Mouse (Mus musculus) midbrain, embryonic 16.5 days (tissue): ENCODE measurements at regions not wholly inside any gene's neighbourhood (a gene's known extent, or its start where the extent isn't known, plus 50 kb on each side); places are given as distances from the start of the nearest gene placed in this dataset.
A peak's percentile ranks its signal among the peaks of the same experiment; 100 is the strongest.
"Not testable (repeated sequence)": the region's sequence is repeated elsewhere in the genome, so short reads cannot be mapped to it uniquely, and the experiment has no call there.

Experiments
- ATAC-seq: fragments of 200-750 bp; cut with Nextera tagmentation; 2 replicates; pipeline ENCODE4 v1.8.0; 2017; ENCODE audit warnings: moderate TSS enrichment
- H3K27ac ChIP-seq: fragments of 300-500 bp; sonication (generic); 2 replicates; pipeline ENCODE4 v1.5.1; 2014; ENCODE audit warnings: mild to moderate bottlenecking, low read length, mixed read lengths
- H3K27me3 ChIP-seq: fragments of 300-500 bp; sonication (generic); 2 replicates; pipeline ENCODE4 v1.6.1; 2014; ENCODE audit warnings: low read depth, low read length, mixed read lengths; ENCODE audit not compliant: control insufficient read depth, insufficient read depth
- H3K36me3 ChIP-seq: fragments of 300-500 bp; sonication (generic); 2 replicates; pipeline ENCODE4 v1.6.1; 2014; ENCODE audit warnings: mild to moderate bottlenecking, low read length, moderate library complexity, mixed read lengths; ENCODE audit not compliant: control insufficient read depth, insufficient read depth
- H3K4me1 ChIP-seq: fragments of 300-500 bp; sonication (generic); 2 replicates; pipeline ENCODE4 v1.6.1; 2014; ENCODE audit warnings: mild to moderate bottlenecking, low read length, mixed read lengths; ENCODE audit not compliant: control insufficient read depth, insufficient read depth
- H3K4me2 ChIP-seq: fragments of 300-500 bp; sonication (generic); 2 replicates; pipeline ENCODE4 v1.6.1; 2014; ENCODE audit warnings: mild to moderate bottlenecking, low read length, mixed read lengths
- H3K4me3 ChIP-seq: fragments of 300-500 bp; sonication (generic); 2 replicates; pipeline ENCODE4 v1.5.1; 2014; ENCODE audit warnings: low read depth, mild to moderate bottlenecking, low read length, moderate library complexity, mixed read lengths
- H3K9ac ChIP-seq: fragments of 300-500 bp; sonication (generic); 2 replicates; pipeline ENCODE4 v1.6.1; 2014; ENCODE audit warnings: low read depth, low read length, mixed read lengths
- H3K9me3 ChIP-seq: fragments of 300-500 bp; sonication (generic); replicated peaks from 2 replicates; pipeline ENCODE4 v1.6.1; 2014; ENCODE audit warnings: mild to moderate bottlenecking, low read length, mixed read lengths; ENCODE audit not compliant: control insufficient read depth, poor library complexity, severe bottlenecking
- WGBS: fragments of 180-500 bp; shearing (Covaris S2); extraction: QIAGEN DNeasy Blood & Tissue Kit; methylation state at CpG from one replicate; pipeline ENCODE4 v1.1.7; 2014; 5-methylcytosine and 5-hydroxymethylcytosine counted together

- H3K27me3 ChIP-seq: no peaks in the 10 kb centered on the region
- H3K9ac ChIP-seq: no peak overlapping the region
- 37% methylated on average over 1 of the region's 1 CpGs for WGBS
- H3K36me3 ChIP-seq: no peaks in the 10 kb centered on the region
- no peak overlapping the region for H3K27ac ChIP-seq
- no peaks in the 10 kb centered on the region for H3K4me1 ChIP-seq
- peak; percentile 73; the same call in 1 of the 2 replicates for ATAC-seq
- no peaks in the 10 kb centered on the region for H3K9me3 ChIP-seq
- H3K4me3 ChIP-seq: no peak overlapping the region
- H3K4me2 ChIP-seq: no peak overlapping the region
These were observed 1914.7 kb downstream of the Efna5 start for GRCm38 (mm10) chr17:60966401-60966800.

DNA sequence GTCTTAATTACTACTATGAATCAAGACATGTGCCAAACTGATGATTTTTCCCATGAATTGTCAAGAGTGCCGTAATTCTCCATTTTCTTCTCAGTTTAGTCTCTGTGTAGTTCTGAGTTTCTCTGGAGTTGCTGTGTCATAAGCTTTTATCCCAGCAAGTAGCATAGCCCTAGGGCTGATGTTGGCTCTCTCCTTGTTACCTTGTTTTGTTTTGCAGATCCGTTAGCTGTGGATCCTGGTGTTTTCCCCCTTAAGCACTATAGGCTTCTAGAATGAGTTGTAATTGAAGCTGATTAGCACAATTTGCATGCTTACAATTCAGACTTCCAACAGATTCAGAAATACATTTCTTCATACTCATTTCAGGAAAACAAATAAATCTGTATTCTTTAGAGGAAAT lies 1915.5 kb downstream of the Efna5 start:
- ATAC-seq: no peak
- H3K4me3 ChIP-seq: no peak overlapping the region
- H3K27me3 ChIP-seq: no peaks in the 10 kb centered on the region
- 42% methylated on average over 2 of the region's 2 CpGs for WGBS
- H3K36me3 ChIP-seq: no peaks in the 10 kb centered on the region
- H3K9me3 ChIP-seq: no peaks in the 10 kb centered on the region
- no peak overlapping the region for H3K27ac ChIP-seq
- no peak overlapping the region for H3K9ac ChIP-seq
- H3K4me2 ChIP-seq: no peak overlapping the region
- H3K4me1 ChIP-seq: no peaks in the 10 kb centered on the region

GRCm38 (mm10) chr17:60951464-60951863 lies 1929.7 kb downstream of the Efna5 start:
- Histone ChIP-seq H3K27me3 (no peaks in the 10 kb centered on the region), H3K4me3 (no peak overlapping the region), H3K9me3 (no peaks in the 10 kb centered on the region), H3K36me3 (no peaks in the 10 kb centered on the region), H3K4me2 (no peak overlapping the region), H3K9ac (no peak overlapping the region), H3K4me1 (no peaks in the 10 kb centered on the region), H3K27ac (no peak overlapping the region)
- ATAC-seq: no peak
- 55% methylated on average over 1 of the region's 1 CpGs for WGBS

DNA sequence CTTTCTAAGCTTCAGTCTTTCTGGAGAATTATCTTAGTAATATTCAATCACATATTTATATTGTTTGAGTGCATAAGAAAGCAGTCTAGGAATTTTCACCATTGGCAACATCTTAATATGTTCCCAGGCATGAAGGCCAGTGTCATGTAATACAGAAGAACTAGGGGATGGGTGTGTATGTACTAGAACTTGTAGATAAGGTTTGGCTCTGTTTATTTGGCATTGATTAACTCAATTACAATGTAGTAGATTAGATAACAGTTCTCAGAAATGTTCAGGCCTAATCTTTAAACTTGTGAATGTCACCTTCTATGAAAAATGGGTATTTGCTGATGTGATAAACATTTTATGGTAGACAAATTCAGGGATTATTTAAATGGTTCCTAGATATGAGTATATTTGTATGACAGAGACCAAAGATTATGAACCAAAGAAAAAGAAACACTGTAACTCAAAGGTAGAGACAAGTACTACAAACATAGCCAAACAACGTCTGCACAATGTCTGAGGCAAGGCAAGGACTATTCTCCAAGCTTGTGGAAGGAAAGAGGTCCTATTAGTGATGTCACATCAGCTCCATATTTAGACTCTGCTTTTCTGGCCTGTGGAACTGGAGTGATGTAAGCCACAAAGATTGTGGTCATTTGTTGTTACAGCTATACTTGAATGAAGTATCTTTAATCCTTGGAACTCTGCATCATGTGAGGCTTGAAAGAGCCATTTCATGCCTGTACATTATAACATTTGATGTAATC lies 1924.8 kb upstream of the Nudt12 start:
- Histone ChIP-seq H3K27me3 (no peaks in the 10 kb centered on the region), H3K9me3 (no peaks in the 10 kb centered on the region), H3K36me3 (no peaks in the 10 kb centered on the region), H3K4me2 (no peak overlapping the region), H3K4me3 (no peak overlapping the region), H3K27ac (no peak overlapping the region), H3K9ac (no peak overlapping the region), H3K4me1 (no peaks in the 10 kb centered on the region)
- 82% methylated on average over 1 of the region's 1 CpGs for WGBS
- ATAC-seq: no peak

- ATAC-seq: no peak
- H3K9ac ChIP-seq: no peak overlapping the region
- no peaks in the 10 kb centered on the region for H3K27me3 ChIP-seq
- no peaks in the 10 kb centered on the region for H3K4me1 ChIP-seq
- H3K36me3 ChIP-seq: no peaks in the 10 kb centered on the region
- H3K9me3 ChIP-seq: no peaks in the 10 kb centered on the region
- H3K4me2 ChIP-seq: no peak overlapping the region
- H3K27ac ChIP-seq: no peak overlapping the region
- H3K4me3 ChIP-seq: no peak overlapping the region
These were observed 1921.1 kb upstream of the Nudt12 start for GRCm38 (mm10) chr17:60934223-60934622.

- no peak for ATAC-seq
- 89% methylated on average over 13 of the region's 13 CpGs for WGBS
- H3K27ac ChIP-seq: no peak overlapping the region
- no peaks in the 10 kb centered on the region for H3K4me1 ChIP-seq
- H3K36me3 ChIP-seq: no peaks in the 10 kb centered on the region
- no peak overlapping the region for H3K4me2 ChIP-seq
- H3K4me3 ChIP-seq: no peak overlapping the region
- no peaks in the 10 kb centered on the region for H3K9me3 ChIP-seq
- no peak overlapping the region for H3K9ac ChIP-seq
- no peaks in the 10 kb centered on the region for H3K27me3 ChIP-seq
These were observed 1912.7 kb upstream of the Nudt12 start for GRCm38 (mm10) chr17:60925822-60926383.

GRCm38 (mm10) chr17:60882721-60883120 lies 1869.5 kb upstream of the Nudt12 start:
- H3K4me2 ChIP-seq, ATAC-seq, H3K9me3 ChIP-seq, H3K27ac ChIP-seq, H3K4me1 ChIP-seq, H3K9ac ChIP-seq, H3K4me3 ChIP-seq, H3K36me3 ChIP-seq, H3K27me3 ChIP-seq: not testable (repeated sequence)
- WGBS: 94% methylated on average over 1 of the region's 1 CpGs

GRCm38 (mm10) chr17:60857445-60857844 lies 1844.3 kb upstream of the Nudt12 start:
- 86% methylated on average over 3 of the region's 3 CpGs for WGBS
- Histone ChIP-seq H3K4me1 (no peaks in the 10 kb centered on the region), H3K36me3 (no peaks in the 10 kb centered on the region), H3K27me3 (no peaks in the 10 kb centered on the region), H3K4me2 (no peak overlapping the region), H3K27ac (no peak overlapping the region), H3K9me3 (no peaks in the 10 kb centered on the region), H3K9ac (no peak overlapping the region), H3K4me3 (no peak overlapping the region)
- no peak for ATAC-seq

GRCm38 (mm10) chr17:60854659-60855058 lies 1841.5 kb upstream of the Nudt12 start:
- Histone ChIP-seq H3K27me3 (no peaks in the 10 kb centered on the region), H3K4me2 (no peak overlapping the region), H3K4me1 (no peaks in the 10 kb centered on the region), H3K9ac (no peak overlapping the region), H3K36me3 (no peaks in the 10 kb centered on the region), H3K4me3 (no peak overlapping the region), H3K9me3 (no peaks in the 10 kb centered on the region), H3K27ac (no peak overlapping the region)
- WGBS: 72% methylated on average over 3 of the region's 3 CpGs
- ATAC-seq: no peak
